Mouse (Mus musculus): Measurements from ENCODE around the gene Cenpv. TPM values are rescaled to one million over a fixed set of nuclear protein-coding genes. Genes with fewer than 3 reads are reported as not detected.
A peak's percentile ranks its signal among the peaks of the same experiment; 100 is the strongest.
"Not testable (repeated sequence)": the region's sequence is repeated elsewhere in the genome, so short reads cannot be mapped to it uniquely, and the experiment has no call there.

The Cenpv gene
- polyA plus RNA-seq, 1 experiment from 2014 or later = 5.4 TPM

GRCm38 (mm10) chr11:62513311-62513710, 25.8 kb downstream of the Cenpv start:
- ATAC-seq (no peak), DNase-seq (ENCODE audit: low spot score) (no peak)
- Histone ChIP-seq H3K9ac (replicated peaks; ENCODE audit: low read depth) (no peak overlapping the region), H3K36me3 (ENCODE audit: insufficient read depth, low read length) (no peaks in the 10 kb centered on the region), H3K27me3 (replicated peaks; ENCODE audit: insufficient read depth, low read length) (no peaks in the 10 kb centered on the region), H3K4me2 (replicated peaks; ENCODE audit: low read depth, low read length) (no peak overlapping the region), H3K4me1 (ENCODE audit: insufficient read depth, low read depth, low read length) (no peaks in the 10 kb centered on the region), H3K27ac (ENCODE audit: low read length) (no peak overlapping the region), H3K9me3 (ENCODE audit: low read length) (no peaks in the 10 kb centered on the region), H3K4me3 (ENCODE audit: low read depth, low read length) (no peak overlapping the region)
- WGBS = 77% methylated on average over 6 of the region's 6 CpGs
- no peak for TF ChIP-seq EP300 (IDR thresholded peaks at IDR 0.05)
- TF ChIP-seq CTCF (IDR thresholded peaks at IDR 0.05) = no peak

DNA sequence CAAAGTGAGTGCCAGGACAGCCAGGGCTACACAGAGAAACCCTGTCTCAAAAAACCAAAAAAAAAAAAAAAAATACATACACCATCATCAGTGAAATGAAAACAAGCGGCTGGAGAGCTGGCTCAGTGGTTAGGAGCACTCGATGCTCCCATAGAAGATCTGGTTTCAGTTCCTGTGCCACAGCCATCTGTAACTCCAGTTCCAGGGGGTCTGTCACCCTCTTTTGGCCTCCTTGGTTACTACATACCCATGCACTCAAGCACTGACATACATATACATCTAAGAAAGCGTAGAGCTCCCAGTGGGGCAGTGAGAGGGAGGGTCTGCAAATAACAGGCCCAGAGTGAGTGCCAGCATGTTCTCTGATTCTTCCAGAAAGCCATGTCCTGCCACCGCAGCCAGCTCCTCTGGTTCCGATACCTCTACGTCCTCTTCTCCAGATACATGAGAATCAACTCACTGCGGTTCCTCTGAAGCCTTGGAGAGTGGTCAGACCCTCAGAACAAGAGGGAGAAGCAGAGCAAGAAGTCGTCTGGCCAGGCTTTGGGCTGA, 26.5 kb downstream of the Cenpv start:
- Histone ChIP-seq H3K4me3 (ENCODE audit: low read depth, low read length) (no peak overlapping the region), H3K36me3 (ENCODE audit: insufficient read depth, low read length) (no peaks in the 10 kb centered on the region), H3K27ac (ENCODE audit: low read length) (no peak overlapping the region), H3K4me1 (ENCODE audit: insufficient read depth, low read depth, low read length) (no peaks in the 10 kb centered on the region), H3K9ac (replicated peaks; ENCODE audit: low read depth) (no peak overlapping the region), H3K27me3 (replicated peaks; ENCODE audit: insufficient read depth, low read length) (no peaks in the 10 kb centered on the region), H3K9me3 (ENCODE audit: low read length) (no peaks in the 10 kb centered on the region), H3K4me2 (replicated peaks; ENCODE audit: low read depth, low read length) (no peak overlapping the region)
- DNase-seq (ENCODE audit: low spot score) (no peak), ATAC-seq (no peak)
- no peak for TF ChIP-seq CTCF (IDR thresholded peaks at IDR 0.05)
- TF ChIP-seq EP300 (IDR thresholded peaks at IDR 0.05) = no peak
- 84% methylated on average over 8 of the region's 8 CpGs for WGBS

GRCm38 (mm10) chr11:62511444-62512202, 27.4 kb downstream of the Cenpv start:
- TF ChIP-seq EP300 (IDR thresholded peaks at IDR 0.05) = no peak
- peak; percentile 24; the same call in 1 of the 2 replicates for TF ChIP-seq CTCF (IDR thresholded peaks at IDR 0.05)
- Histone ChIP-seq H3K9ac (replicated peaks; ENCODE audit: low read depth) (no peak overlapping the region), H3K36me3 (ENCODE audit: insufficient read depth, low read length) (no peaks in the 10 kb centered on the region), H3K4me3 (ENCODE audit: low read depth, low read length) (no peak overlapping the region), H3K27me3 (replicated peaks; ENCODE audit: insufficient read depth, low read length) (no peaks in the 10 kb centered on the region), H3K9me3 (ENCODE audit: low read length) (no peaks in the 10 kb centered on the region), H3K27ac (ENCODE audit: low read length) (no peak overlapping the region), H3K4me2 (replicated peaks; ENCODE audit: low read depth, low read length) (no peak overlapping the region), H3K4me1 (ENCODE audit: insufficient read depth, low read depth, low read length) (no peaks in the 10 kb centered on the region)
- no peak for ATAC-seq
- no peak for DNase-seq (ENCODE audit: low spot score)
- WGBS = 76% methylated on average over 13 of the region's 13 CpGs

DNA sequence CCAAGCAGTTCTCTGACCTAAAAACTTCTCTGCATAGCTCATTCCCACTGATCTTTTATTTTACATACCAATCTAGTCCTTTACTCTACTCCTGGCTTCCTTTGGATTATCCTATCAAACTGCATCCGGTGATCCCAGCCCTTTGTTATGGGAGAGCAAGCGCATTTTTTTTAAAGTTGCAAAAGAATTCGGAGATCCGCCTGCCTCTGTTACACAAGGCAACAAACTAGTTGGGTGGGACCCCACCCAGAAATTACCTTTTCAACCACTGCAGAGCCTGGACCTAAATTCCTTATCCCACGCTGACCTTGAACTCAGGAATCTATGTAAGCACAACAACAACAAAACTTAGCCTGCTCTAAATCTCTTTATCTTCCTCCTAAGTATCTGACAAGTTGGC, 28.1 kb downstream of the Cenpv start:
- Histone ChIP-seq H3K27me3 (replicated peaks; ENCODE audit: insufficient read depth, low read length) (no peaks in the 10 kb centered on the region), H3K36me3 (ENCODE audit: insufficient read depth, low read length) (no peaks in the 10 kb centered on the region), H3K27ac (ENCODE audit: low read length) (no peak overlapping the region), H3K9ac (replicated peaks; ENCODE audit: low read depth) (no peak overlapping the region), H3K9me3 (ENCODE audit: low read length) (no peaks in the 10 kb centered on the region), H3K4me3 (ENCODE audit: low read depth, low read length) (no peak overlapping the region), H3K4me2 (replicated peaks; ENCODE audit: low read depth, low read length) (no peak overlapping the region), H3K4me1 (ENCODE audit: insufficient read depth, low read depth, low read length) (no peaks in the 10 kb centered on the region)
- ATAC-seq (no peak), DNase-seq (ENCODE audit: low spot score) (no peak)
- whole genome bisulfite sequencing = 87% methylated on average over 5 of the region's 5 CpGs
- no peak for TF ChIP-seq CTCF (IDR thresholded peaks at IDR 0.05)
- TF ChIP-seq EP300 (IDR thresholded peaks at IDR 0.05) = no peak

GRCm38 (mm10) chr11:62509571-62509970, 29.5 kb downstream of the Cenpv start:
- Histone ChIP-seq H3K9ac (replicated peaks; ENCODE audit: low read depth) (no peak overlapping the region), H3K36me3 (ENCODE audit: insufficient read depth, low read length) (no peaks in the 10 kb centered on the region), H3K4me1 (ENCODE audit: insufficient read depth, low read depth, low read length) (no peaks in the 10 kb centered on the region), H3K27ac (ENCODE audit: low read length) (no peak overlapping the region), H3K9me3 (ENCODE audit: low read length) (no peaks in the 10 kb centered on the region), H3K27me3 (replicated peaks; ENCODE audit: insufficient read depth, low read length) (no peaks in the 10 kb centered on the region), H3K4me2 (replicated peaks; ENCODE audit: low read depth, low read length) (no peak overlapping the region), H3K4me3 (ENCODE audit: low read depth, low read length) (no peak overlapping the region)
- DNase-seq (ENCODE audit: low spot score) (no peak), ATAC-seq (no peak)
- no peak for TF ChIP-seq EP300 (IDR thresholded peaks at IDR 0.05)
- TF ChIP-seq CTCF (IDR thresholded peaks at IDR 0.05) = no peak
- WGBS = 51% methylated on average over 3 of the region's 3 CpGs

- DNase-seq (ENCODE audit: low spot score); H3K4me2 ChIP-seq (replicated peaks; ENCODE audit: low read depth, low read length); H3K27me3 ChIP-seq (replicated peaks; ENCODE audit: insufficient read depth, low read length); H3K9ac ChIP-seq (replicated peaks; ENCODE audit: low read depth); H3K9me3 ChIP-seq (ENCODE audit: low read length); ATAC-seq; H3K4me3 ChIP-seq (ENCODE audit: low read depth, low read length); H3K27ac ChIP-seq (ENCODE audit: low read length); H3K4me1 ChIP-seq (ENCODE audit: insufficient read depth, low read depth, low read length); H3K36me3 ChIP-seq (ENCODE audit: insufficient read depth, low read length): not testable (repeated sequence)
- WGBS = 86% methylated on average over 5 of the region's 5 CpGs
These were observed 30.2 kb downstream of the Cenpv start for GRCm38 (mm10) chr11:62508816-62509215.

- not testable (repeated sequence) for ATAC-seq; H3K4me1 ChIP-seq (ENCODE audit: insufficient read depth, low read depth, low read length); H3K4me2 ChIP-seq (replicated peaks; ENCODE audit: low read depth, low read length); H3K9ac ChIP-seq (replicated peaks; ENCODE audit: low read depth); H3K36me3 ChIP-seq (ENCODE audit: insufficient read depth, low read length); DNase-seq (ENCODE audit: low spot score); H3K27me3 ChIP-seq (replicated peaks; ENCODE audit: insufficient read depth, low read length); H3K4me3 ChIP-seq (ENCODE audit: low read depth, low read length); H3K9me3 ChIP-seq (ENCODE audit: low read length); H3K27ac ChIP-seq (ENCODE audit: low read length)
- 91% methylated on average over 13 of the region's 13 CpGs for WGBS
These were observed 30.7 kb downstream of the Cenpv start for GRCm38 (mm10) chr11:62508365-62508764.

Measured in lung, postnatal 0 days (tissue).